Mouse (Mus musculus) hindlimb bud, embryonic 11.5 days (tissue): ENCODE results near the gene Dnm2.
"Not testable (repeated sequence)": the region's sequence is repeated elsewhere in the genome, so short reads cannot be mapped to it uniquely, and the experiment has no call there.

Experiments
- DNase-seq: peaks from one replicate; pipeline ENCODE4 v3.0.0-alpha.2; 2012; ENCODE audit warnings: low read depth, low spot score; ENCODE audit errors: extremely low spot score

The Dnm2 gene

DNA sequence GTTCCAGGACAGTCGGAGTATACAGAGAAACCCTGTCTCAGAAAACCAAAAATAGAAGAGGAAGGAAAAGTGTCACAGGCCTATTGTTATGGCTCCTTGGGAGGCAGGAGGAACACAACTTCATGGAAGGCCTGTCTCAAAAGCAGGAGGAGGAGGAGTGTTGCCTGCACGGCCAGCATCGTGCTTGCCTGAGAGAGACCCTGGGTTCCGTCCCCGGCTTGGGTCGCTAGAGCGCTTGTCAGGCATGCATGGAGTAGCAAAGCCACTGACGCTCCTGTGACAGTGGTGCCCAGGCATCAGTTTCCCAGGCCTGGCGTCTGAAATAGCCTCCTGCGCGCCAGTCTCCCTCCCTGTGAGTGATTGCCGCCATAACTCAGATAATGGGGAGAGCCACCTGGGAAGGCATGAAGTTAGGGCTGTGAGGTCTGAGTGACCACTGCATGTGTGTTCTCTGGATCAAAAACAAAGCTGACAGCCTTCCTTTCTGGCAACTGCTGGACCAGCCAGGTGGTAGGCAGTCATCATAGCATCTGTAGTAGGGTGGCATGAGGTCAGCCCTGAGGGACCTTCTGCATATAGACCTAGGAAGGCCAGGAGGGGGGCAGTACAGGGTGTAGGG lies 73.7 kb downstream of the Dnm2 start:
- no peak for DNase-seq

GRCm38 (mm10) chr9:21503352-21503751 lies 78.6 kb downstream of the Dnm2 start:
- no peak for DNase-seq

DNA sequence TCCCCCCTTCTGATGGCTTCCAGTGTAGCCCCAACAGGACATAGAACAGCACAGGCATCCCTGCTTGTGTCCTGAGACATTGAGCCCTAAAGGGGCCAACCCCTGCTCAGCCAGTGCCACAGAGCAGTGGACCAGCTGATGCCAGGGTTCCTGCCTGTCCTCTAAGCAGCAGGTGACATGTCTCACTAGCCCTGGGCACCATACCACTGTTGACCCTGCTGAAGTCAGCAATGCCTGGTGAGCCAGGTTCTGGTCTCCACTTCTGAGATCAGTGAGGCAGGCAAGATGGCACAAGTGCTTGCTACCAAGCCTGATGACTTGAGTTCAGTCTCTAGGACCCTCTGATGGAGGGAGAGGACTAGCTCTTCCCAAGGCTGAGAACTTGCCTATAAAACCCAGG lies 81.1 kb downstream of the Dnm2 start:
- no peak for DNase-seq

DNA sequence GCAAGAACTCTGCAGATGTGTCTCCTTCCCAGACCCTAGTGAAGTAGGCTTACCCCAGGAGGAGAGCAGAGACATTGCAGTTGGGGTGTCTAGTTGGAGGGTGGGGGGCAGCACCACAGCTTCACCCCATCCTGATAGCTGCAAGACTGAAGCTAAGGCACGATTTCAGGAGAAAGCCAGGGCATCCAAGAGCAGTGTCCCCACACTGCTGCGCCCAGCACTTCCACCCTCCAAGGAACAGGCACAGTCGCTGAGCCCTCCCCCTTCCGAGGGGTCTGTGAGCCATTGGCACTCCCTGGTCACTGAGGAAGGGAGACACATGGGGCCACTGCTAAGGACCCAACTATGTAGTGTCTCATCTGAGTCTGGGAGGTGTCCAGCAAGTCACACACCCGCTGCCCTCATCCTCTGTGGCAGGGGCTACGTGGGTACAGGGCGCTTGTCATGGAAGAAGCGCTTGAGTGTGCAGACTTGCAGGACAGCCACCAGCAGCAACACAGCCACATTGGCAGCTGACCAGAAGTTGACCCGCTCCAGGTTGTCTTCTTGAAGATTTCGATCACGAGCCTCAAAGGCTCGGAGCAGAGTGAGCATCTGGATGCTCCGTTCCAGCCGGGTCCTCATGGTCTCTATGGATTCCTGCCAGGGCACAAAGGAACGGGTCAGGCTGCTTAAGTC lies 83.2 kb downstream of the Dnm2 start:
- DNase-seq = no peak

DNA sequence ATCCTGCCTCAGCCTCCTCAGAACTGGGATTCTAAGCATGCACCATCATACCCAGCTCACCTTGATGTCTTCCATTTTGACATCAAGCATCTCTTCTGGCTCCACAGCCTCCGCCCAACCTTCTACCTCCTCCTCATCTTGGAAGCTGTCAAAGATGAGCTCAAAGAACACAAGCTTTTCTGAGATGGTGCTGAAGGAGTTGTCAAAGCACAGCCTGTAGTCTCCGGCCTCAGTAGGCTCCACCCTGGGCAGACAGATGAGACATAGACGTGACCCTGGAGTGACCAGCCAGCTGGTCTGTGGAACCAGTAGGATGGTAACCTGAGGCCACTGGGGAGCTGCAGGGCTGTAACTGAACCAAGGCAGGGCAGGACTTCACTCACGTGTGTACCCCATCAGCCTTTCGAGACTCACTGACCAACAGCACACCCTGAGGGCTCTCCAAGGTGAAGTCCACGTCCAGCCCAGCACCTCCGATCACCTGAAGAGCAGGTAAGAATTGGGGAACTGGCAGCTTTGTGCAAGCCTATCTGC lies 84.2 kb downstream of the Dnm2 start:
- no peak for DNase-seq

DNA sequence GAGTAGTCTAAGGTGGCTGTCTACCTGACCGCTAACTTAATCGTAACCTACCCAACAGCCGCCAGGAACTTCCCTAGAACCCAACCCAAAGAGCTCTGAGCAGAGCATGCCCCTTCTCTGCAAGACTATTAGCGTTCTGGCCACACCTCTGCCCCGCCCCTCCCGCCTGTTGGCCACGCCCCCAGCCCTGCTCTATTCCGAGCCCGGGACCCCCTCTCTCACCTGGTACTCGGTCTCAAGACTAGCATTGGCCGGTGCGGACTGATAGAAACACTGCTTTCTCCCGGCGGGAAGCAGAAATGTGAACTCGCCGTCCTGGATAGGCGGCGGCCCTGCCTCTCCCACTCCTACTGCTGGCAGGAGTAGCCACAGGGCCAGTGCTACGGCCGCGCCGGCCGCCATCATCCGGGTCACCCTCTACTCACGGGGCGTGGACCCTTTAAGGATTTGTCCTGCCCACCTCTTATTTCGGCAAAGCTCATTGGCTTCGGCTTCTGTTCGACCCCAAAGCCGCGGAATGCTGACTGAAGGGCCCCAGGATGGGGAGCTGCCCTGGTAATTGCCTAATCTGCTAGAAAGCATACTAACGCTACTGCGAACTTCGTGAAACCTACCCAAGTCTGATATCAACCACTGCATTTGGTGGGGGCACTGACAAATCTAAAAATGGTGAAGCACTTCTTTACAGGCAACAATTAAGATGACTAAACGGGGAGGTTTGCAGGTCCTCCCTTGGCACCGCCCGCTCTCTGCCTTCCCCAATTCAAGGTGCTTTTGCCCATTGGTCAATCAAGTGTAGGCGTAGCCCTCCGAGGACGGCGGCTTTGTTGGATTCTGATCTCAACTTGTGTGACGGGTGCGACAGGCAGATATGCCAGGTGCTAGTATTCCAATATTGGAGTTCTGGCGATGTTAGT lies 85.3 kb downstream of the Dnm2 start, which contains the start of gene Tmed1:
Gene Tmed1, minus strand, starts transcription at position 481 of the 917 bp plus-strand sequence.
- DNase-seq = peak; percentile 94

DNA sequence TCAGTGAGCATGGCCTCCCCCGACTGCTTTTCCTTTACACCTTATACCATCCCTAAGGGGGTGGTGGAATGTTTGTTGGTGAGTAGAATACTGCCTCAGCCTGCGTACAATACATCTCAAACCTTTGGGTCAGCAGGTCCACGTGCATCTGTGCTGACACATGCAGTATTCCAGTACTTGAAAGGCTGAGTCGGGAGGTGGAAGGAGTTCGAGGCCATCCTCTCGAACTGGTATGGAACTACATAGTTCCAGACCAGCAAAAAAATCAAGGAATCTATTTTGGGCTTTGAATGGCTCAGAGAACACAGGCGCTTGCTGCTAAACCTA lies 85.9 kb downstream of the Dnm2 start:
- DNase-seq = no peak

DNA sequence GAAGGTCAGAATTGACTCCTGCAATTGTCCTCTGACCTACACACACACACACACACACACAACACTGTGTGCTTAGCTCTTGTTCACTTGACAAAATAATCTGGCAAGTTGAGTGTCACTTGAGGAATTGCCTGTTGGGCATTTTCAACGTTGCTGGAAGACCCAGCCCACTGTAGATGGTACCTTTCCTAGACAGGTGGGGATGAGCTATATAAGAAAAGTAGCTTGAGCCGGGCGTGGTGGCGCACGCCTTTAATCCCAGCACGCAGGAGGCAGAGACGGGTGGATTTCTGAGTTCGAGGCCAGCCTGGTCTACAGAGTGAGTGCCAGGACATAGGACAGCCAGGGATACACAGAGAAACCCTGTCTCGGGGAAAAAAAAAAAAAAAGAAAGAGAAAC lies 86.3 kb downstream of the Dnm2 start:
- DNase-seq = no peak

- DNase-seq = no peak
Measured at GRCm38 (mm10) chr9:21513466-21513865, 88.8 kb downstream of the Dnm2 start.

- DNase-seq = no peak
Measured at GRCm38 (mm10) chr9:21517947-21518495, 93.3 kb downstream of the Dnm2 start.

- DNase-seq = not testable (repeated sequence)
Measured at GRCm38 (mm10) chr9:21518690-21519089, 94.0 kb downstream of the Dnm2 start.

DNA sequence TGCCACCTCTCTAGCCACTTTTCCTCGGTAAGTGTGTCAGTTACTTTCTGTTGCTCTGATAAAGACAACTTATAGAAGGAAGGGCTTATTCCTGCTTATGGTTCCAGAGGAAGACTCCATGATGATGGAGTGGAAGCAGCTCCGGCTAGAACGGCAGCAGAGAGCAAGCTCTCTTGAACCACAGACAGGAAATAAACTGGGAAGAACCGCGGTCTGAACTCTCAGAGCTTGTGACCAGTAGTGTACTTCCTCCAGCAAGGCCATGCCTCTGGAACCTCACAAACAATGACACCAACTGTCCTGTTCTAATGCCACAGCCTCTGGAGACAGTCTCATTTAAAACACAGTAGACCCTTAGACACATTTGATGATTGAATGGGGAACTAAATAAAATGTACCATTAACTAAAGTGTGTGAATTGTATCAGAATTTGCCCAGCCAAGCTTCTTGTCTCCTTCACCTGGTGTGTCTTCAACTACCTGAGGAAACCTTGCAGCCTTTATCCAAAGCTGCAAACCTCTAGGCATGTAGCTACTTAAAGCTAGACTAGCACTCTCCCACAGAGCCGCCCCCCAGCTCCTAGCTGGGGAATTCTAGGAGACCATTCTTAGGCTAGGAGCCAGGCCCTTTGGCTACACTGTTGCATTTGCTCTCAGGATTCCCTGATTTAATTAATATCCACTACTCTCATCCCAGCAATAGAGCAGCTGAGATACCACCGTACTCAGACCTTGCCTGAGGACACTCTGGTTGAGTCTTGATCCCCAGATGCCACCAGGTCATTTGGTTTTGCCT lies 100.6 kb downstream of the Dnm2 start:
- DNase-seq = no peak

DNA sequence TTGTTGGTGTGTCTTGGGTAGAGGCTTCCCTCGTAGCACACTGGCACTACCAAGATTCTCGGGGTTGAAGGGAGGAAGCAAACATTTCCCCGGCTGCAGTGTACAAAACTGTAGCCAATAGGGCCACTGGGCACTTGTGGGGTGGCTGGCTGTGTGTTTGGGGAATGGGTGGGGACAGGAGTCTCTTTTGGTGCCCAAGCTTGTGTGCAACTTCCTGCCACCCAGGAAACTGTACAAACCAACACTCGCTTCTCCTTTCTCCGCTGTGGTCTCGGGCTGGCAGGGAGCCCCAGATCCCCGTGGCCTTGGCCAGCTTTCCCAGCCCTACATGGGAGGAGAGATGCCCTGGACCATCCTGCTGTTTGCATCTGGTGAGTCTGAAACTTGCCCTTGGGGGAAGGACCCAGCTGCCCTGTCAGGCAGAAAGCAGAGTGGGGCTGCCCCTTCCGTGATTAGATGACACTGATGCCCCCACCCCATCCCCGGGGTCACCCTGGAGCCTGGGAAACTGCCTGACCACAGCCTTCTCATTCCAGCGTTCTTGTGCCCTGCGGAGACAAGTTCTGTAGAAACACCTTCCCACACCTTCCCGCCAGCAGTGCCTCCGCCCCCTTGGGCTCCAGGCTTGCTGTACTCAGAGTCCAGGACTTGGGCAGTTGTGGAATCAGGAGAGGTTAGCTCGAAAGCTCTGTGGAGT lies 101.4 kb downstream of the Dnm2 start, which contains the start of gene AB124611:
Gene AB124611, plus strand, starts transcription at position 240 of the 697 bp plus-strand sequence.
- no peak for DNase-seq

- DNase-seq = no peak
Measured at GRCm38 (mm10) chr9:21526634-21526944, 101.9 kb downstream of the Dnm2 start.

- no peak for DNase-seq
Measured at GRCm38 (mm10) chr9:21527100-21527801, 102.5 kb downstream of the Dnm2 start.

GRCm38 (mm10) chr9:21527917-21528324 lies 103.2 kb downstream of the Dnm2 start:
- no peak for DNase-seq

GRCm38 (mm10) chr9:21536501-21536900 lies 111.8 kb downstream of the Dnm2 start:
- no peak for DNase-seq

- DNase-seq = no peak
Measured at GRCm38 (mm10) chr9:21537009-21537408, 112.3 kb downstream of the Dnm2 start.

DNA sequence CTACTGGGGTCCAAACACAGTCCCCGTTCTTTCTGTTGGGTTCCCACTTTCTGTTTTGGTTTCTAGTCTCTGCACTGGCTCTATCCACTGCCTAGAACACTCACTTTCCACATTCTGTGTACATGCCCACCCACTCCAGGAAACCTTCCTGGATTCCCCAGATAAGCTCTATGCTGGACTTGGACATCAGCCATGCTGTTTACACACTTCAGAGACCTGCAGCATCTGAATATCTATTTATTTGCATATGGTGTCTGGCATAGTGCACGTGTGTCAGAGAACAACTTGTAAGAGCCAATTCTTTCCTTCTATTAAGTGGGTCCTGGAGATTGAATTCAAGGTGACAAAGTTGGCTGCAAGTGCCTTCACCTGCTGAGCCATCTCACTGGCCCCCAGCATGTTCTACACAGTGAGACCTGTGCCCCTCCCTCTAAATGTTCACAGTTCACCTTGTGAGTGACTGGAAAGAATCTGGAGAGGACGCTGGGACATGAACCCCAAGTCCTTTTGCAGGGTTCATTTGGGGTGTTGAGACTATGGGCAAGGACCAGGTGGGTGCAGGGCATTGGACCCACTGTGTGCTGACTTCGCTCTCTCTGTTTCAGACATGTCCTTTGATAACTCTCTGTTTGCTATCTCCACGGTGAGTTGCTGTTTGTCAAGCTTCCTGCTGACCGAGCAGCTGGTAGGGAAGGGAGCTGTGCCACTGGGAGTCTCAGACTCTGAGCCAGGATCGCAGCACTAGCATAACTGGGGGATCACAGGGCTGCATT lies 115.5 kb downstream of the Dnm2 start:
- no peak for DNase-seq
